Mouse (Mus musculus) embryonic facial prominence, embryonic 11.5 days (tissue): ENCODE measurements at regions not wholly inside any gene's neighbourhood (a gene's known extent, or its start where the extent isn't known, plus 50 kb on each side); places are given as distances from the start of the nearest gene placed in this dataset. TPM values are rescaled to one million over a fixed set of nuclear protein-coding genes. Genes with fewer than 3 reads are reported as not detected.

Experiments used
- microRNA-seq: library from miRNA; unstranded; fragments of <30 nt; microRNA quantifications from one replicate; pipeline ENCODE4, GENCODE M21; 2016; ENCODE audit warnings: borderline number of aligned reads

Small RNA genes in the stretch of these regions (microRNA-seq; reads per million reads assigned to microRNA genes)
- gene Gm44488 = not detected
